Mouse (Mus musculus) forebrain, postnatal 0 days (tissue): ENCODE measurements around the gene Kank3. TPM values are rescaled to one million over a fixed set of nuclear protein-coding genes. Genes with fewer than 3 reads are reported as not detected.

Source experiments
- ATAC-seq: fragments of 200-750 bp; cut with Nextera tagmentation; 2 replicates; pipeline ENCODE4 v1.8.0; 2017; ENCODE audit warnings: mild to moderate bottlenecking, moderate library complexity
- DNase-seq: peaks from one replicate; pipeline ENCODE4 v3.0.0-alpha.2; 2015
- H3K27ac ChIP-seq: fragments of 300-500 bp; sonication (generic); 2 replicates; pipeline ENCODE4 v1.5.1; 2014; ENCODE audit warnings: low read depth, mild to moderate bottlenecking, antibody characterized with exemption, low read length, moderate library complexity, mixed read lengths
- H3K27me3 ChIP-seq: fragments of 300-500 bp; sonication (generic); 2 replicates; pipeline ENCODE4 v1.6.1; 2014; ENCODE audit warnings: mild to moderate bottlenecking, low read length, mixed read lengths; ENCODE audit not compliant: insufficient read depth
- H3K36me3 ChIP-seq: fragments of 300-500 bp; sonication (generic); 2 replicates; pipeline ENCODE4 v1.6.1; 2014; ENCODE audit warnings: mild to moderate bottlenecking, moderate library complexity; ENCODE audit not compliant: insufficient read depth
- H3K4me1 ChIP-seq: fragments of 300-500 bp; sonication (generic); 2 replicates; pipeline ENCODE4 v1.6.1; 2014; ENCODE audit warnings: antibody characterized with exemption; ENCODE audit not compliant: insufficient read depth
- H3K4me2 ChIP-seq: fragments of 300-500 bp; sonication (generic); 2 replicates; pipeline ENCODE4 v1.6.1; 2014; ENCODE audit warnings: low read depth, mild to moderate bottlenecking, moderate library complexity
- H3K4me3 ChIP-seq: fragments of 300-500 bp; sonication (generic); 2 replicates; pipeline ENCODE4 v1.5.1; 2014; ENCODE audit warnings: low read depth, low read length, mixed read lengths
- H3K9ac ChIP-seq: fragments of 300-500 bp; sonication (generic); 2 replicates; pipeline ENCODE4 v1.6.1; 2014; ENCODE audit warnings: mild to moderate bottlenecking
- H3K9me3 ChIP-seq: fragments of 300-500 bp; sonication (generic); 2 replicates; pipeline ENCODE4 v1.6.1; 2016; ENCODE audit warnings: low read length
- CTCF ChIP-seq: sonication (generic); IDR thresholded peaks from 2 replicates; pipeline ENCODE4 v1.5.1; 2016; ENCODE audit warnings: antibody characterized with exemption, control low read depth, low read depth
- WGBS: fragments of 180-500 bp; shearing (Covaris S2); extraction: QIAGEN DNeasy Blood & Tissue Kit; methylation state at CpG from one replicate; pipeline ENCODE4 v1.1.7; 2014; 5-methylcytosine and 5-hydroxymethylcytosine counted together
- polyA plus RNA-seq: library from polyadenylated mRNA; unstranded; fragments of >200 nt; fragmentation: Nextera tagmentation; extraction: Ambion mirVana; gene quantifications from 2 replicates; pipeline ENCODE4 v1.2.1, GENCODE M21; 2015
- total RNA-seq: library from RNA; depleted of rRNA; stranded (reverse); fragments of >200 nt; gene quantifications from 2 replicates; pipeline ENCODE4 v1.2.3, GENCODE M21; 2014

The Kank3 gene
- total and polyA plus RNA-seq, 2 experiments from 2014 or later: 42.7 to 43.4 TPM

- Histone ChIP-seq H3K9ac (no peak overlapping the region), H3K4me3 (no peak overlapping the region), H3K4me2 (no peak overlapping the region), H3K4me1 (peaks cover 4% of the 10 kb centered on the region; the same call in 1 of the 2 replicates), H3K9me3 (no peaks in the 10 kb centered on the region), H3K27me3 (peaks cover 3% of the 10 kb centered on the region), H3K36me3 (no peaks in the 10 kb centered on the region), H3K27ac (no peak overlapping the region)
- WGBS: 73% methylated on average over 8 of the region's 9 CpGs
- DNase-seq (no peak), ATAC-seq (no peak)
- no peak for TF ChIP-seq CTCF
Measured at GRCm38 (mm10) chr17:33807181-33807888, 3.0 kb upstream of the Kank3 start.

GRCm38 (mm10) chr17:33808192-33808591 lies 2.1 kb upstream of the Kank3 start:
- no peak for DNase-seq
- no peak for TF ChIP-seq CTCF
- Histone ChIP-seq H3K27ac (no peak overlapping the region), H3K4me1 (peaks cover 4% of the 10 kb centered on the region; the same call in 1 of the 2 replicates), H3K9me3 (no peaks in the 10 kb centered on the region), H3K4me2 (no peak overlapping the region), H3K9ac (no peak overlapping the region), H3K4me3 (no peak overlapping the region), H3K36me3 (no peaks in the 10 kb centered on the region), H3K27me3 (peaks cover 3% of the 10 kb centered on the region)
- no peak for ATAC-seq
- 46% methylated on average over 10 of the region's 10 CpGs for WGBS

- no peaks in the 10 kb centered on the region for H3K9me3 ChIP-seq
- DNase-seq: no peak
- H3K4me2 ChIP-seq: peak overlapping the region; percentile 69
- ATAC-seq: no peak
- H3K36me3 ChIP-seq: no peaks in the 10 kb centered on the region
- peaks cover 4% of the 10 kb centered on the region; the same call in 1 of the 2 replicates for H3K4me1 ChIP-seq
- WGBS: 31% methylated on average over 7 of the region's 7 CpGs
- peak overlapping the region; percentile 45; the same call in 1 of the 2 replicates for H3K27ac ChIP-seq
- no peak for TF ChIP-seq CTCF
- H3K4me3 ChIP-seq: peak overlapping the region; percentile 48; the same call in 1 of the 2 replicates
- no peaks in the 10 kb centered on the region; the same call in 1 of the 2 replicates for H3K27me3 ChIP-seq
- H3K9ac ChIP-seq: peak overlapping the region; percentile 51; the same call in 1 of the 2 replicates
Measured at GRCm38 (mm10) chr17:33811142-33811516, 810 bp downstream of the Kank3 start.

- no peak overlapping the region for H3K9ac ChIP-seq
- H3K4me2 ChIP-seq: no peak overlapping the region
- H3K27me3 ChIP-seq: no peaks in the 10 kb centered on the region; the same call in 1 of the 2 replicates
- no peak overlapping the region for H3K27ac ChIP-seq
- no peaks in the 10 kb centered on the region for H3K9me3 ChIP-seq
- WGBS: 52% methylated on average over 3 of the region's 3 CpGs
- DNase-seq (no peak), ATAC-seq (no peak)
- no peaks in the 10 kb centered on the region for H3K36me3 ChIP-seq
- TF ChIP-seq CTCF: no peak
- peaks cover 10% of the 10 kb centered on the region; the same call in 1 of the 2 replicates for H3K4me1 ChIP-seq
- no peak overlapping the region for H3K4me3 ChIP-seq
Measured at GRCm38 (mm10) chr17:33812475-33812874, 2.2 kb downstream of the Kank3 start.

- TF ChIP-seq CTCF: no peak
- 72% methylated on average over 4 of the region's 4 CpGs for WGBS
- H3K4me1 ChIP-seq: peaks cover 11% of the 10 kb centered on the region; the same call in 1 of the 2 replicates
- H3K27ac ChIP-seq: no peak overlapping the region
- no peak for ATAC-seq
- no peak for DNase-seq
- H3K27me3 ChIP-seq: no peaks in the 10 kb centered on the region; the same call in 1 of the 2 replicates
- H3K36me3 ChIP-seq: no peaks in the 10 kb centered on the region
- no peak overlapping the region for H3K4me2 ChIP-seq
- no peaks in the 10 kb centered on the region for H3K9me3 ChIP-seq
- no peak overlapping the region for H3K9ac ChIP-seq
- no peak overlapping the region for H3K4me3 ChIP-seq
Measured at GRCm38 (mm10) chr17:33812990-33813389, 2.7 kb downstream of the Kank3 start.

GRCm38 (mm10) chr17:33815399-33815798 lies 5.1 kb downstream of the Kank3 start:
- no peak for TF ChIP-seq CTCF
- 90% methylated on average over 6 of the region's 6 CpGs for WGBS
- Histone ChIP-seq H3K4me1 (peaks cover 13% of the 10 kb centered on the region; the same call in 1 of the 2 replicates), H3K27ac (no peak overlapping the region), H3K9me3 (no peaks in the 10 kb centered on the region), H3K9ac (no peak overlapping the region), H3K27me3 (no peaks in the 10 kb centered on the region; the same call in 1 of the 2 replicates), H3K4me2 (no peak overlapping the region), H3K4me3 (no peak overlapping the region), H3K36me3 (peaks cover 13% of the 10 kb centered on the region)
- ATAC-seq (no peak), DNase-seq (no peak)

GRCm38 (mm10) chr17:33816612-33817011 lies 6.3 kb downstream of the Kank3 start:
- peak; percentile 30 for DNase-seq

More at GRCm38 (mm10) chr17:33816612-33817011, 6.3 kb downstream of the Kank3 start:
- 51% methylated on average over 5 of the region's 5 CpGs for WGBS
- H3K4me2 ChIP-seq: peak overlapping the region; percentile 87
- H3K9ac ChIP-seq: 0 out of 2 replicates have a peak overlapping the region, but pooled peaks have one; percentile 73
- peaks cover 9% of the 10 kb centered on the region; the same call in 1 of the 2 replicates for H3K4me1 ChIP-seq
- H3K4me3 ChIP-seq: peak overlapping the region; percentile 44
- H3K27ac ChIP-seq: peak overlapping the region; percentile 88
- ATAC-seq: no peak
- peaks cover 22% of the 10 kb centered on the region for H3K36me3 ChIP-seq
- TF ChIP-seq CTCF: no peak
- H3K27me3 ChIP-seq: no peaks in the 10 kb centered on the region; the same call in 1 of the 2 replicates
- H3K9me3 ChIP-seq: no peaks in the 10 kb centered on the region
